Mouse (Mus musculus): ENCODE data around the gene Fxyd6.

Fxyd6 gene

GRCm38 (mm10) chr9:45376427-45376826, 6.4 kb downstream of the Fxyd6 start:
- no peak for DNase-seq (ENCODE audit: low read depth, low spot score)

- DNase-seq (ENCODE audit: low read depth, low spot score) = no peak
Measured at GRCm38 (mm10) chr9:45376883-45377282, 6.9 kb downstream of the Fxyd6 start.

- DNase-seq (ENCODE audit: low read depth, low spot score) = no peak
Measured at GRCm38 (mm10) chr9:45380411-45381251, 10.6 kb downstream of the Fxyd6 start.

GRCm38 (mm10) chr9:45382336-45382735, 12.4 kb downstream of the Fxyd6 start:
- DNase-seq (ENCODE audit: low read depth, low spot score) = no peak

- DNase-seq (ENCODE audit: low read depth, low spot score) = no peak
Measured at GRCm38 (mm10) chr9:45382834-45383233, 12.8 kb downstream of the Fxyd6 start.

GRCm38 (mm10) chr9:45383883-45384282, 13.9 kb downstream of the Fxyd6 start:
- no peak for DNase-seq (ENCODE audit: low read depth, low spot score)

GRCm38 (mm10) chr9:45386698-45387097, 16.7 kb downstream of the Fxyd6 start:
- DNase-seq (ENCODE audit: low read depth, low spot score) = no peak

GRCm38 (mm10) chr9:45388385-45388994, 18.5 kb downstream of the Fxyd6 start:
- peak; percentile 81 for DNase-seq (ENCODE audit: low read depth, low spot score)

- no peak for DNase-seq (ENCODE audit: low read depth, low spot score)
Measured at GRCm38 (mm10) chr9:45389596-45389995, 19.6 kb downstream of the Fxyd6 start.

- no peak for DNase-seq (ENCODE audit: low read depth, low spot score)
Measured at GRCm38 (mm10) chr9:45391299-45391698, 21.3 kb downstream of the Fxyd6 start.

GRCm38 (mm10) chr9:45395218-45395617, 25.2 kb downstream of the Fxyd6 start:
- no peak for DNase-seq (ENCODE audit: low read depth, low spot score)

- DNase-seq (ENCODE audit: low read depth, low spot score) = no peak
Measured at GRCm38 (mm10) chr9:45395796-45396195, 25.8 kb downstream of the Fxyd6 start.

GRCm38 (mm10) chr9:45398336-45398735, 28.4 kb downstream of the Fxyd6 start:
- DNase-seq (ENCODE audit: low read depth, low spot score) = peak; percentile 31

- no peak for DNase-seq (ENCODE audit: low read depth, low spot score)
Measured at GRCm38 (mm10) chr9:45399434-45399833, 29.4 kb downstream of the Fxyd6 start, which contains the start of gene Fxyd2. Gene Fxyd2, plus strand, starts transcription at chr9:45399669.

- no peak for DNase-seq (ENCODE audit: low read depth, low spot score)
Measured at GRCm38 (mm10) chr9:45401851-45402250, 31.9 kb downstream of the Fxyd6 start.

GRCm38 (mm10) chr9:45402957-45403356, 33.0 kb downstream of the Fxyd6 start:
- DNase-seq (ENCODE audit: low read depth, low spot score) = no peak

- peak; percentile 34 for DNase-seq (ENCODE audit: low read depth, low spot score)
Measured at GRCm38 (mm10) chr9:45405694-45406093, 35.7 kb downstream of the Fxyd6 start.

GRCm38 (mm10) chr9:45406808-45407207, 36.8 kb downstream of the Fxyd6 start:
- DNase-seq (ENCODE audit: low read depth, low spot score) = no peak

GRCm38 (mm10) chr9:45407706-45408675, 38.0 kb downstream of the Fxyd6 start:
- peak; percentile 64 for DNase-seq (ENCODE audit: low read depth, low spot score)

GRCm38 (mm10) chr9:45410193-45410592, 40.2 kb downstream of the Fxyd6 start:
- DNase-seq (ENCODE audit: low read depth, low spot score) = no peak

- no peak for DNase-seq (ENCODE audit: low read depth, low spot score)
Measured at GRCm38 (mm10) chr9:45410614-45411013, 40.6 kb downstream of the Fxyd6 start.

- no peak for DNase-seq (ENCODE audit: low read depth, low spot score)
Measured at GRCm38 (mm10) chr9:45411111-45411510, 41.1 kb downstream of the Fxyd6 start.

All from skeletal muscle tissue, adult 2 months (tissue).